In genomic region chr2:72474531-72475287, GRCm38 (mm10) we compare ENCODE assay signal across 8 mouse cellular contexts. TPM values are rescaled to one million over a fixed set of nuclear protein-coding genes. Genes with fewer than 3 reads are reported as not detected.
A peak's percentile ranks its signal among the peaks of the same experiment; 100 is the strongest.
DNase-seq lines count a peak whose midpoint lies in the region; ATAC-seq and TF ChIP-seq lines count a peak whose summit lies in the region.

No protein-coding gene starts in this region.

- no peak for DNase-seq in heart, postnatal 25 days (ENCODE audit: low spot score)
- no peak for DNase-seq in CH12.LX (ENCODE audit: extremely low read depth)
- peak; percentile 76 for DNase-seq in embryo, embryonic 10.5 days (ENCODE audit: low spot score)
- no peak for DNase-seq in adipocyte (ENCODE audit: low spot score)
- DNase-seq in layer of hippocampus, postnatal 10 days (ENCODE audit: low spot score in 2 of 2): no peak

- no peak for ATAC-seq in heart, embryonic 16.5 days (replicated peaks; ENCODE audit: extremely low read depth, insufficient read depth, low FRiP score)
- ATAC-seq in liver, embryonic 12.5 days: no peak
- ATAC-seq in erythroid progenitor cell, adult 5-6 weeks (replicated peaks; ENCODE audit: low FRiP score, poor library complexity, severe bottlenecking): no peak

- H3K9me3 ChIP-seq in heart, embryonic 16.5 days (replicated peaks; ENCODE audit: control insufficient read depth, low read length): no peaks in the 10 kb centered on the region
- H3K9me3 ChIP-seq in CH12.LX (replicated peaks; ENCODE audit: low read length): no peaks in the 10 kb centered on the region
- no peaks in the 10 kb centered on the region for H3K9me3 ChIP-seq in liver, embryonic 12.5 days (replicated peaks)

- no peaks in the 10 kb centered on the region for H3K27me3 ChIP-seq in heart, embryonic 16.5 days (ENCODE audit: control insufficient read depth, insufficient read depth, low read length)
- H3K27me3 ChIP-seq in CH12.LX (replicated peaks): no peaks in the 10 kb centered on the region
- H3K27me3 ChIP-seq in liver, embryonic 12.5 days (replicated peaks): no peaks in the 10 kb centered on the region

- peaks cover 28% of the 10 kb centered on the region for H3K4me1 ChIP-seq in heart, embryonic 16.5 days (ENCODE audit: control insufficient read depth, insufficient read depth, low read length)
- H3K4me1 ChIP-seq in CH12.LX (ENCODE audit: control insufficient read depth in 1 of 2, insufficient read depth in 2 of 2): peaks cover 9 to 39% of the 10 kb centered on the region in 2 experiments; a peak in 3 of 4 replicates
- H3K4me1 ChIP-seq in liver, embryonic 12.5 days: peaks cover 60% of the 10 kb centered on the region

- no peak for TF ChIP-seq POLR2A in CH12.LX (IDR thresholded peaks at IDR 0.05; ENCODE audit: low read depth, low read length)

- TF ChIP-seq CTCF in CH12.LX (conservative IDR thresholded peaks at IDR 0.05 in 1 of 2, IDR thresholded peaks at IDR 0.05 in 1 of 2; ENCODE audit: low read depth in 2 of 2, low read length in 2 of 2): no peak

- H3K4me3 ChIP-seq in heart, embryonic 16.5 days (ENCODE audit: low read length): no peak overlapping the region
- no peak overlapping the region for H3K4me3 ChIP-seq in CH12.LX (replicated peaks in 1 of 3; ENCODE audit: low read depth in 2 of 3, low read length in 2 of 3, poor library complexity in 1 of 3)
- peak overlapping the region; percentile 85 for H3K4me3 ChIP-seq in liver, embryonic 12.5 days

- in situ Hi-C loops in CH12.LX (cut with MboI; ENCODE audit: low pct_ligation_motif_present, low pct_unique_long_range_greater_than_20kb, low sequenced_read_pairs): no loop called here

- no peaks in the 10 kb centered on the region for H3K36me3 ChIP-seq in heart, embryonic 16.5 days (ENCODE audit: control insufficient read depth, insufficient read depth)
- H3K36me3 ChIP-seq in CH12.LX (replicated peaks in 1 of 2; ENCODE audit: control insufficient read depth in 1 of 2, insufficient read depth in 1 of 2, low read length in 1 of 2): peaks cover 0 to 16% of the 10 kb centered on the region in 2 experiments
- H3K36me3 ChIP-seq in liver, embryonic 12.5 days: peaks cover 11% of the 10 kb centered on the region

- H3K9ac ChIP-seq in heart, embryonic 16.5 days (ENCODE audit: low read length): no peak overlapping the region
- peak overlapping the region; percentile 81 for H3K9ac ChIP-seq in CH12.LX (ENCODE audit: insufficient read depth, low read depth)
- H3K9ac ChIP-seq in liver, embryonic 12.5 days: peak overlapping the region; percentile 90

- dilution Hi-C loops in CH12.LX (cut with MboI; ENCODE audit: extremely low pct_ligation_motif_present, extremely low pct_unique_long_range_greater_than_20kb, low sequenced_read_pairs): no loop called here

- peaks cover 34% of the 10 kb centered on the region for H3K79me2 ChIP-seq in CH12.LX (replicated peaks; ENCODE audit: control insufficient read depth, extremely low read depth, insufficient read depth, poor library complexity, severe bottlenecking)

- H3K27ac ChIP-seq in heart, embryonic 16.5 days (ENCODE audit: low read length): no peak overlapping the region
- H3K27ac ChIP-seq in CH12.LX (ENCODE audit: insufficient read depth, low read depth): no peak overlapping the region
- H3K27ac ChIP-seq in liver, embryonic 12.5 days: peak overlapping the region; percentile 92

- intact Hi-C loops in heart, postnatal 25 days (cut with DNase I): loop anchor here (10.0 kb wide), 1 partner anchor 180 kb away; no protein-coding TSS in a partner anchor

- TF ChIP-seq EP300 in CH12.LX (IDR thresholded peaks at IDR 0.05; ENCODE audit: low read length): no peak

- 50% methylated on average over 7 of the region's 7 CpGs for WGBS in heart, embryonic 16.5 days
- 42% methylated on average over 7 of the region's 7 CpGs for WGBS in liver, embryonic 12.5 days (ENCODE audit: insufficient replicate concordance)

- 0 out of 2 replicates have a peak overlapping the region, but pooled peaks have one; percentile 89 for H3K4me2 ChIP-seq in heart, embryonic 16.5 days (ENCODE audit: low read depth, low read length)
- H3K4me2 ChIP-seq in CH12.LX (ENCODE audit: insufficient read depth, low read depth, poor library complexity, severe bottlenecking): 0 out of 2 replicates have a peak overlapping the region, but pooled peaks have one; percentile 24
- peak overlapping the region; percentile 82 for H3K4me2 ChIP-seq in liver, embryonic 12.5 days

- no peak for TF ChIP-seq RAD21 in CH12.LX (IDR thresholded peaks at IDR 0.05; ENCODE audit: low read depth, low read length)

TF ChIP-seq in CH12.LX, 34 proteins besides CTCF, POLR2A, EP300 and RAD21:
- TF ChIP-seq NRF1 (IDR thresholded peaks at IDR 0.05; ENCODE audit: low read depth, low read length): peak; percentile 72
- TF ChIP-seq POLR2AphosphoS2 (IDR thresholded peaks at IDR 0.05; ENCODE audit: low read depth, low read length): no peak

RNA-seq across cellular contexts. Expression of gene Cdca7, which starts 1.2 kb away (rescaled TPM):
- 56.1 and 90.4 TPM in 2 replicates for polyA plus RNA-seq in heart, embryonic 16.5 days (2015; fragmentation: Nextera tagmentation; extraction: Ambion mirVana)
- 1 to 10 TPM; 1.4 to 1.6 TPM for total RNA-seq in heart, postnatal 25 days (2021)
- 83.5 and 92.9 TPM in 2 replicates for total RNA-seq in CH12.LX (2012; rRNA removed)
- 176 and 202 TPM in 2 replicates for total RNA-seq in CH12.LX (2014; rRNA removed)
- 91.1 and 114 TPM in 2 replicates for polyA plus RNA-seq in CH12.LX (2012; ENCODE audit: insufficient read length, low read depth)
- 96.3 and 100 TPM in 2 replicates for polyA plus RNA-seq in liver, embryonic 12.5 days (2016; fragmentation: Nextera tagmentation; extraction: Ambion mirVana)
- 23.1 and 27.7 TPM in 2 replicates for total RNA-seq in erythroid progenitor cell, adult 5-6 weeks (2015; ENCODE audit: low replicate concordance)
- total RNA-seq in erythroid progenitor cell, adult 5-6 weeks (2017; ENCODE audit: low replicate concordance): 26.1 and 31.8 TPM in 2 replicates
- 1 to 10 TPM; 8.0 to 9.8 TPM for total RNA-seq in layer of hippocampus, postnatal 10 days (2021)

Comparison
In these comparisons a context has a peak if more than half of its experiments do, and no peak if none do; other contexts are left out.
1. H3K4me2 ChIP-seq: peak in every context shown above with its lines; median percentile 89 in heart, embryonic 16.5 days; 82 in liver, embryonic 12.5 days; 24 in CH12.LX.